9 mouse cellular contexts compared by ENCODE assay signal in the genomic region with DNA sequence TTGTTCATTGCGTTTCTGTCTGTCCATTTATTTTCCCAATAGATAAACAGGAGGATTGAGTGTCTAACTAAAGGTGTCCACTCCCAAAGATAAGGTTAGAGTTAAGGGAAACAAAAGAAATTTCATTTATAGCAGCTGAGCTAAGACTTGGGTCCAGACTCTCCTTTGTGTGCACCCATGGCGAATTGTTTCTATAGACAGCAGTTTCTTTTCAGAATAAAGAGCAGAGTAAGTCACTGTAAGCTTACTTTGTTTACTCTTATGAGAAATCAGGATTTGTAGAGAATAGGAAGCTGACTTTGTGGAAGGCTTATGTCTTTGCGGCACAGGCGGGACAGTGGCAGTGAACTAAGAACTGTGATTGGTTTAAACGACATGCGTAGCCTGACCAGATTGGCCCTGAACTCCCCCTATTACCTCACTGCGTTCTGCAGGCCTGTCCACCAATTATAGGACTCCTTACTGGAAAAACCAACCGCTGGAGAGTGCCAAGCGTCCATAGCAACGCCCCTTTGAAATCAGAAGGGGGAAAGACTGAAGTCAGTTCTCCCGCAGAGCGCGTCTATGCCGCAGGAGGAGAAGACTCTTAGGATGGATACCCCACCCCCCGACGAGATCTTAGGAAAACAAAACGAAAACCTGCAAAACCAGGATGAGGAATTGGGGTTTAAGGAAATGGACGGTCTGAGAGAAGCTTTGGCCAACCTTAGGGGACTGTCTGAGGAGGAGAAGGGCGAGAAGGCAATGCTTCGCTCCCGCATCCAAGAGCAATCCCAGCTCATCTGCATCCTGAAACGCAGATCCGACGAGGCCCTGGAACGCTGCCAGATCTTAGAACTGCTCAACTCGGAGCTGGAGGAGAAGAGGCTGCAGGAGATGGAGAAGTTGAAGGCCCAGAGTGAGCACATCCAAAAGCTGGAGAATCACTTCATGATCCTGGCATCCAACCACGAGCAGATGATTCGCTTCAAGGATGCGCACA. TPM values are rescaled to one million over a fixed set of nuclear protein-coding genes. Genes with fewer than 3 reads are reported as not detected.
A peak's percentile ranks its signal among the peaks of the same experiment; 100 is the strongest.
DNase-seq lines count a peak whose midpoint lies in the region; ATAC-seq and TF ChIP-seq lines count a peak whose summit lies in the region.
"Had no signal": no experiment of that assay in that cellular context is flagged by ENCODE, and none has a peak within 500 bp of the region (broad histone marks: within the 10 kb centered on the region; RNA-seq: fewer than 3 reads in every experiment).

A gene (plus strand): TSS at position 558 of the 982 bp plus-strand sequence.

- no peaks in the 10 kb centered on the region for H3K9me3 ChIP-seq in embryonic facial prominence, embryonic 15.5 days (replicated peaks)
- H3K9me3 ChIP-seq in heart, embryonic 10.5 days = no peaks in the 10 kb centered on the region
- H3K9me3 ChIP-seq in limb, embryonic 12.5 days = no peaks in the 10 kb centered on the region
- H3K9me3 ChIP-seq in midbrain, embryonic 13.5 days = no peaks in the 10 kb centered on the region

- peak within 1 kb of the TSS; percentile 25 for H3K4me3 ChIP-seq in bone marrow macrophage, adult 2 months (ENCODE audit: insufficient read depth, low read length)
- H3K4me3 ChIP-seq in embryonic facial prominence, embryonic 15.5 days (replicated peaks) = peak within 1 kb of the TSS; percentile 41
- peak within 1 kb of the TSS; percentile 58 for H3K4me3 ChIP-seq in heart, embryonic 10.5 days
- peak within 1 kb of the TSS; percentile 37 for H3K4me3 ChIP-seq in limb, embryonic 12.5 days (replicated peaks)
- H3K4me3 ChIP-seq in midbrain, embryonic 13.5 days (replicated peaks) = peak within 1 kb of the TSS; percentile 43
- H3K4me3 ChIP-seq in small intestine, adult 2 months (ENCODE audit: low read depth, low read length) = peak within 1 kb of the TSS; percentile 56

- ATAC-seq in embryonic facial prominence, embryonic 15.5 days (ENCODE audit: insufficient number of reproducible peaks, low FRiP score, low TSS enrichment, low read depth) = peak; percentile 100
- ATAC-seq in limb, embryonic 12.5 days (ENCODE audit: insufficient number of reproducible peaks, insufficient read depth, low FRiP score, low TSS enrichment, low read depth) = peak; percentile 100
- ATAC-seq in midbrain, embryonic 13.5 days = peak; percentile 100

- no peak for TF ChIP-seq POLR2A in bone marrow macrophage, adult 2 months (IDR thresholded peaks at IDR 0.05; ENCODE audit: borderline replicate concordance, low read depth, low read length)
- TF ChIP-seq POLR2A in small intestine, adult 2 months (IDR thresholded peaks at IDR 0.05; ENCODE audit: low read depth, low read length) = peak; percentile 16; the same call in 1 of the 2 replicates

- no peak for TF ChIP-seq CTCF in bone marrow macrophage, adult 2 months (IDR thresholded peaks at IDR 0.05; ENCODE audit: low read depth, low read length)
- TF ChIP-seq CTCF in small intestine, adult 2 months (IDR thresholded peaks at IDR 0.05; ENCODE audit: extremely low read depth, insufficient read length, insufficient replicate concordance, low read depth, low read length) = no peak

- H3K9ac ChIP-seq in embryonic facial prominence, embryonic 15.5 days = peak within 1 kb of the TSS; percentile 42
- H3K9ac ChIP-seq in limb, embryonic 12.5 days (replicated peaks) = peak within 1 kb of the TSS; percentile 50
- H3K9ac ChIP-seq in midbrain, embryonic 13.5 days (replicated peaks) = peak within 1 kb of the TSS; percentile 56

- no peaks in the 10 kb centered on the region for H3K36me3 ChIP-seq in embryonic facial prominence, embryonic 15.5 days
- H3K36me3 ChIP-seq in heart, embryonic 10.5 days = no peaks in the 10 kb centered on the region
- no peaks in the 10 kb centered on the region for H3K36me3 ChIP-seq in limb, embryonic 12.5 days
- no peaks in the 10 kb centered on the region for H3K36me3 ChIP-seq in midbrain, embryonic 13.5 days
- no peaks in the 10 kb centered on the region for H3K36me3 ChIP-seq in small intestine, adult 2 months (ENCODE audit: control insufficient read depth, insufficient read depth, low read length)

- H3K4me1 ChIP-seq in bone marrow macrophage, adult 2 months (ENCODE audit: control insufficient read depth, insufficient read depth, low read length) = no peaks in the 10 kb centered on the region
- H3K4me1 ChIP-seq in embryonic facial prominence, embryonic 15.5 days = peaks cover 8% of the 10 kb centered on the region; the same call in 1 of the 2 replicates
- H3K4me1 ChIP-seq in heart, embryonic 10.5 days = peaks cover 9% of the 10 kb centered on the region
- no peaks in the 10 kb centered on the region for H3K4me1 ChIP-seq in limb, embryonic 12.5 days (replicated peaks)
- peaks cover 7% of the 10 kb centered on the region for H3K4me1 ChIP-seq in midbrain, embryonic 13.5 days (replicated peaks)
- no peaks in the 10 kb centered on the region for H3K4me1 ChIP-seq in small intestine, adult 2 months (ENCODE audit: control insufficient read depth, insufficient read depth, insufficient read length, low read length)

- no peak within 1 kb of the TSS for H3K27ac ChIP-seq in bone marrow macrophage, adult 2 months (ENCODE audit: insufficient read depth, low read depth, low read length)
- H3K27ac ChIP-seq in embryonic facial prominence, embryonic 15.5 days (replicated peaks) = no peak within 1 kb of the TSS
- H3K27ac ChIP-seq in heart, embryonic 10.5 days = peak within 1 kb of the TSS; percentile 69; the same call in 1 of the 2 replicates
- H3K27ac ChIP-seq in limb, embryonic 12.5 days = no peak within 1 kb of the TSS
- H3K27ac ChIP-seq in midbrain, embryonic 13.5 days = peak within 1 kb of the TSS; percentile 65
- no peak within 1 kb of the TSS for H3K27ac ChIP-seq in small intestine, adult 2 months (ENCODE audit: insufficient read depth, low read depth, low read length)

- no peaks in the 10 kb centered on the region for H3K27me3 ChIP-seq in embryonic facial prominence, embryonic 15.5 days
- no peaks in the 10 kb centered on the region for H3K27me3 ChIP-seq in heart, embryonic 10.5 days (ENCODE audit: insufficient read depth, poor library complexity, severe bottlenecking)
- no peaks in the 10 kb centered on the region for H3K27me3 ChIP-seq in limb, embryonic 12.5 days
- no peaks in the 10 kb centered on the region for H3K27me3 ChIP-seq in midbrain, embryonic 13.5 days
- no peaks in the 10 kb centered on the region for H3K27me3 ChIP-seq in small intestine, adult 2 months (ENCODE audit: control insufficient read depth, insufficient read depth, low read length)
- H3K27me3 ChIP-seq: CH12.LX had no signal

- DNase-seq in 3T3-L1 (ENCODE audit: low read depth, low spot score) = peak; percentile 97
- peak; percentile 91 for DNase-seq in heart, embryonic 10.5 days (ENCODE audit: low spot score)
- DNase-seq in kidney, adult 9 months = peak; percentile 91

- WGBS in embryonic facial prominence, embryonic 15.5 days = 21% methylated on average over 29 of the region's 29 CpGs
- 15% methylated on average over 29 of the region's 29 CpGs for WGBS in heart, embryonic 10.5 days
- 24% methylated on average over 29 of the region's 29 CpGs for WGBS in limb, embryonic 12.5 days
- WGBS in midbrain, embryonic 13.5 days = 20% methylated on average over 29 of the region's 29 CpGs
- 19% methylated on average over 29 of the region's 29 CpGs for WGBS in small intestine, adult 2 months

- peak within 1 kb of the TSS; percentile 69 for H3K4me2 ChIP-seq in embryonic facial prominence, embryonic 15.5 days (replicated peaks)
- peak within 1 kb of the TSS; percentile 62 for H3K4me2 ChIP-seq in limb, embryonic 12.5 days
- H3K4me2 ChIP-seq in midbrain, embryonic 13.5 days (replicated peaks) = peak within 1 kb of the TSS; percentile 73

RNA-seq across cellular contexts. Expression of the gene that starts here (rescaled TPM):
- not detected in 2 replicates for polyA plus RNA-seq in bone marrow macrophage, adult 2 months (2012; ENCODE audit: insufficient read depth, insufficient read length, missing spikeins)
- 2.0 and 3.5 TPM in 2 replicates for polyA plus RNA-seq in embryonic facial prominence, embryonic 15.5 days (2015; fragmentation: Nextera tagmentation; extraction: Ambion mirVana)
- polyA plus RNA-seq in heart, embryonic 10.5 days (2016; fragmentation: Nextera tagmentation; extraction: Ambion mirVana) = 1.3 and 2.0 TPM in 2 replicates
- polyA plus RNA-seq in limb, embryonic 12.5 days (2016; fragmentation: Nextera tagmentation; extraction: Ambion mirVana) = 2.4 and 2.8 TPM in 2 replicates
- 2.8 and 2.9 TPM in 2 replicates for polyA plus RNA-seq in midbrain, embryonic 13.5 days (2015; fragmentation: Nextera tagmentation; extraction: Ambion mirVana)
- polyA plus RNA-seq in small intestine, adult 2 months (2012; rRNA removed) = 0.14 TPM in 1 of 2 replicates, not detected in the other

Comparison
In these comparisons a context has a peak if more than half of its experiments do, and no peak if none do; other contexts are left out.
1. H3K27ac ChIP-seq: peak in heart, embryonic 10.5 days (single experiment) and midbrain, embryonic 13.5 days (single experiment); none in bone marrow macrophage, adult 2 months (single experiment), embryonic facial prominence, embryonic 15.5 days (single experiment), limb, embryonic 12.5 days (single experiment) and small intestine, adult 2 months (single experiment).
2. Peak in every context shown above with its lines, with median percentiles within 50 percentile points of each other: DNase-seq, H3K4me3 ChIP-seq, ATAC-seq, H3K4me2 ChIP-seq and H3K9ac ChIP-seq.